Mouse (Mus musculus) spleen, postnatal 4 days (tissue): ENCODE measurements around the gene Acss1.

Experiments
- DNase-seq, 2 experiments: peaks; one replicate each; pipeline ENCODE4 v3.0.0; 2022; ENCODE audit warnings: low spot score in 2 of 2

The Acss1 gene

DNA sequence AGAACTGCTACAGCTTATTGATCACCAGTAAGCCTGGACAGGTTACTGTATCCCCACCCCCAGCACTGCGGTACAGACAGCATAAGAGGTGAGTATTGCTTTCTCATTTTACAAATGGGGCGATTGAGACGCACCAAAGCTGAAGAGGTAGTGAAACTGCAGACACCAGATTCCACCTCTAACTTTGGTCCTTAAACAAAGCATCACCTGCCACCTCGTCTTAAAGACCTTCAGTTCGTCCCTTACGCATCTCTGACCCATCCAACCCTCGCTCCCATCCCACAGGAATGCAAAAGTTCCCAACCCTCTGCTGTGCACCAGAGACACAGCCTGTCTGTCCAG is 1.6 kb downstream of the Acss1 start:
- no peak for DNase-seq

DNA sequence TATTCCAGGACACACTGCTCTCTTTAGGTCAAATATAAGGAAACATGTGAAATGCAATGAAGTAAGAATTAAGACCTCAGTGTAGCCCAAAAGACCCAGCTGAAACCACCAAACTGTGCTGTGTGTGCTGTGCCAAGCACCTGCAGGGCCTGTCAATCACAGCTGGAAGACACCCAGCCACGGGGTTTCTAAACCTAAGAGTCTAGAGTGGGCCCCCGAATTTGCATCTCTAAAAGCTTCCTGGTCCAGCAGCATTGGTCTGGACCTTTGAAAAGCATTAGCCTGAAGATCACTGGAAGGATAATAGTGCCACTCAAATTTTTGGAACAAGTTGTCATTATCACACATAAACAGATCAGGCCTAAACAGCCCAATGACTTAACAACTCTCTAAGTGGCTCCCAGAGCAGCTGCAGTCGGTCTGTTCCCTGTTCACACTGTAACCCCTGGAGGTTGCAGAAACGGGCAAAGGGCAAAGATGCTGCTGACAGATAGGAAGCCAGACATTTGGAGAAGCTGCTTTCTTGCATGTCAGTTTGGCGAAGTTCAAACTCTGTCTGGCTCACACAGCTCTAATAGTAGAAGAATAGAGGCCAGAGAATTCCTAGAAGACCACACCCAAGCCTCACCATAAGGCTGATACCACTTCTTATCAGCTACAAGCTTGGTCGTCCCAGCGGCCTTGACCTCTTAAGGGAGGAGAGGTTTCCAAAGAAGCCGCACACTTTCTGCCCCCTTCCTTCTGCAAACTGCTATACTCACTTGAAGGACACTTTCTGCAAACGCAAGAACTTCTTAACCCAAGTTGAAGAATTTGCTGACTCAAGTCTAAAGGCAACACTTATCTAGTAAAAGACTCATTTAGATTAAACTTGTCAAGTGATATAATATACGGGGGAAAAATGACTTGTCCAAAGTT is 2.5 kb downstream of the Acss1 start:
- DNase-seq: peak; percentile 46 to 71

GRCm38 (mm10) chr2:150665006-150665405 is 3.3 kb downstream of the Acss1 start:
- DNase-seq: no peak

- no peak for DNase-seq
These were observed 4.0 kb downstream of the Acss1 start for GRCm38 (mm10) chr2:150664152-150664920.

GRCm38 (mm10) chr2:150663255-150663654 is 5.0 kb downstream of the Acss1 start:
- no peak for DNase-seq

DNA sequence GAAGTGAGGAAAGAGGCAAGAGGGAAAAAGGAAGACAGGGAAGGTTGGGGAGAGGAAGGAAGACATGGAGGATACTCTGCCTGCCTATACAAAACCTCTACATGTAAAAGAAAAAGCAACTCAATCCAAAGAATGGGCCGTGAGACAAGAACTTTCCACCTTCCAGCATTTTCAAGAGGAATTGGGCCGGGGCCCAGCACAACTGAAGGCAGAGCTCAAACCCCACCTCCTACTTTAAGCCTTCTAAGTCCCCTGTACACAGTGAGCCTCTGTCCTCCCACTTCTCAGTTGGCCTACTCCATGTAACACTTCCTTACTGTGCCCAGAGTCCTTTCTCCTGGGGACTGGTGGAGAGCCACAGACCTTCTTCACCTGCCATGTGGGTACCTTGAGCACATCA is 6.3 kb downstream of the Acss1 start:
- DNase-seq: no peak

- no peak for DNase-seq
These were observed 7.4 kb downstream of the Acss1 start for GRCm38 (mm10) chr2:150660668-150661451.

DNA sequence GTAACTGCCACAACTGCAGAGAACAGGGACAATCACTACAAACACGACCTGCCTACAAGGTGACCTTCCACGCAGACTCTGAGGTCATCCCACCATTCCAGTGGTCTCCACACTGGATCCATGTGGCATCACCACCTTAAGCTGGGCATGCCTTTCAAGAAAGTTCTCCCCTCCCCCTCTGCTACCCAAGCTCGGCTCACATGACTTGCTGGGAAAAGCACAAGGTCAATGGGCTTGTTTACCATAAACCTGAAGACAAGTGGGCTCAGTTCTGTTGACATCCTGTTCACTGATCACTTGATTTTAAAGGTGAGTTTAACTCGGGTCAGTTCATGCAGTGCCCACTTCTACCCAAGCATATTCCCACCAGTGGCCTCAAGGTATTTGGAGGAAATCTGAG is 8.3 kb downstream of the Acss1 start:
- DNase-seq: no peak

DNA sequence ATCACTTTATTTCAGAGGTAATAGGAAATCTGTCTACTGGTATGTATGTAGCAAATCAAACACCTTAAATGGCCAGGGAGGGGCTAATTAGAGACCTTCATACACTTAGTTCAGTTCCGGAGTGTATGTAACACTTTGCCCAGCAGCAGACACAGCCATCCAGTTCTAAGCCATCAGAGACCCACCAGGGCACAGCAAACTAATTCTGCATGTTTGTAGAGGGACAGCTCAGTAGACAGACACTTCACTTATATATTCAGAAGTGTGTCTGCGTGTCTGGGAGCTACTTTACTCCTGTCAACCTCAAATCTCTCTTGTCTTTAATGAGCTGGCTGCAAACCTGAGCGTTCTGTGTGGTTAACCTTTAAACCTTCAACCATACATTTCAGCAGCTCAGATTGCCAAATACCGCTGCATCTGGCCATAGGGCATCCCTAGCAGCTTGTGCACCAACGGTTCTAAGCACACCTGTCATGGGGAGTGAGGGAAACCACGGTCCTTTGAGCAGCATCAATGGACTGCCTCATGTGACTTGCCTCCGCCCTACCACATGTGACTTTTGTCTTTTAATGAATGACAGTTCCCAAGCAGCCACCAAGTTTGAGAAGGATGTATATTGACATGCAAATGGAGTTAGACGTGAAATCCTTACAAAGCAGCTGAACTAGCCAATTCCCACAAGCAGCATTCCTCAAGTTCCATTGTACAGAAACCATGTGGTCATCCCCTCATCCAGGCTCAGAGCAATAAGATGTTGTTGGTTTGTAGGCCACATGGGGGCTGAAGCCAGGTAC is 11.1 kb downstream of the Acss1 start:
- no peak for DNase-seq

- no peak for DNase-seq
These were observed 12.2 kb downstream of the Acss1 start for GRCm38 (mm10) chr2:150656112-150656511.

DNA sequence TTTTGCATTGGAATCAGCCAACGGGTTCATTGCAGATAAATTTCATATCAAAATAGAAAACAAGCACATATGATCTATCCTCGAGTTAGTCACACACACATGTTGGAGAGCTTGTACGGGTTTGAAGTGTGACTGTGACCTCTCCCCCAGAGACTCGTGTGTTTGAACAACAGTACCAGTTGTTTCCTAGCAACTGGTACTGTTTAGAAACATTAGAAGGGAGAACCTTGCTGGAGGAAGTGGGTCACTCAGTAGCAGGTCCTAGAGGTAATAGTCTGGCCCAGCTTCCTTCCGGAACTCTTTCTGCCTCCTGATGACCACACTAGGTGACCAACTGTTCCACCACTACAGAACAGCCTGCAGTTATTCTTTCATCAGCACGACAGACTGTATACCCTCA is 13.0 kb downstream of the Acss1 start:
- no peak for DNase-seq

DNA sequence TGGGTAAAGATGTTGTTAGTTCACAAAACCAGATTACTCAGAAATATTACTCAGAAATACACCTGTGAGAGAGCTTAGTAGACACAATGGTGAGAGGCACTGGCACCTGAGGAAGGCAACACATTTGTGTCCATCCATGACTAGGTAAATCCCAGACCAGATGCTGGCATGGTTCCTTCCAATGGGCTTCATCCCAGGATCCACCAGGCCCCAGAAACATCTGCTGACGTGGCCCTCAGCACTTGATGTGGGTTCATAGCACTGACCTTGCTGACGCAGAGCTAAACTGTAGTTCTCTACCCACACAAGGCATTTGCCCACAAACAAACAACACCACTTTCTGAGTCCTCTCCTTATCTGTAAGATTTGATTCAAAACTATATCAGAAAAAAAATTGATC is 13.5 kb downstream of the Acss1 start:
- no peak for DNase-seq

- no peak for DNase-seq
These were observed 16.9 kb downstream of the Acss1 start for GRCm38 (mm10) chr2:150651366-150651765.

DNA sequence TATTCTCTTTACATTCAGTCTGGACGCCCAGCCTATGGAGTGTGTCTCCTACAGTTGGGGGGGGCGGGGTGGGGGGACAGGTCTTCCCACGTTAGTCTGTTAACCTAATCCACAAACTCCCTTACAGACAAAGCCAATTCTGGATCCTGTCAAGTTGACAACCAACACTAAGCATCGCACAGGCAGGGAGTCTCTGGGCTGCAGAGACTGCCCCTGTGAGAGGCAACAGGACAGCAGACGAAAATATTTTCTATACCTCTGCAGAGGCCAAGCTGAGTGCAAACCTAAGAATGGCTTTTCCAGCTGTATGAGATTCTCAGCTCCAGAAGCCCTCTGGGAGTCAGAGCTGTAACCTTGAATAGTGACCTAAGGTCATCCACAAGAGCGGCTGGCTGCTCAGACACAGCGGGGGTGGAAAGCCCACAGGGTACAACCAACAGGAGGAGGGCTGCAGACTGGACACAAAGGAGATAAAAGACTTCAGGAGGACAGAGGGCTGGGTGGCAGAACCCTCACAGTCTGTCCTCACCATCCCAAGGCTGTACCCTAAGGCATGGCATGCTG is 17.7 kb downstream of the Acss1 start:
- no peak for DNase-seq

- no peak for DNase-seq
These were observed 19.9 kb downstream of the Acss1 start for GRCm38 (mm10) chr2:150648300-150648895.

GRCm38 (mm10) chr2:150647681-150648299 is 20.5 kb downstream of the Acss1 start:
- DNase-seq: no peak

DNA sequence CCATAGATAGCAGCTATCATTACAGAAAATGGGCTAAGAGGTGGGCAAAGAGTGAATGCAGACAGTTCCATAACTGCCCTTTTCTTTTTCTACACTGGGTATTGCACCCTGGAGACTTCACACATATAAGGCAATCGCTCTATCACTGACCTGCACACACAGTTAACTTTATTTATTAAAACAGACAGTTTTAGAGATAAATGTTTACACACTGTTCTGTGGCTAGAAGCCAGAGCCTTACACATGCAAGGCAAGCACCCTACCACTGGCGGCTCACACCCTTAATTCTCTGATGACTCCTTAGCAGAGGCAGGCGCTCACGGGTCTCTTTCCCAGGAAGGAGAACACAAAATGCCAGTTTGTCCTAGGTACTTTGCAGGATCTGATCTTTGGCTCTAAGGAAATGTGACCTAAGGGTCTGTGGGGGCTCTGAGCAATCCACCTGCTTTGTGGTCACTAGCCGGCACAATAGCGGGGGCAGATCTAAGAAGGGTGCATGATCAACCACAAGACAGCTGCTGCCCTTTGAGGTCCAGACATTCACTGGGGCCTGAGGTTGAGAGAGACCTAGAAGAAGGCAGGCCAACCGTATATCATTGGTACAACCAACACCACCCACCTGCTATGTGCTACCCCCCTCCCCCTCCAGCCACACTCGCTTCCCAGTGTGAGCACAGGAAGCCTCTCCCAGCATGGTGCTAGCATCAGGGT is 21.7 kb downstream of the Acss1 start:
- peak in 1 of 2 experiments; percentile 35 for DNase-seq

DNA sequence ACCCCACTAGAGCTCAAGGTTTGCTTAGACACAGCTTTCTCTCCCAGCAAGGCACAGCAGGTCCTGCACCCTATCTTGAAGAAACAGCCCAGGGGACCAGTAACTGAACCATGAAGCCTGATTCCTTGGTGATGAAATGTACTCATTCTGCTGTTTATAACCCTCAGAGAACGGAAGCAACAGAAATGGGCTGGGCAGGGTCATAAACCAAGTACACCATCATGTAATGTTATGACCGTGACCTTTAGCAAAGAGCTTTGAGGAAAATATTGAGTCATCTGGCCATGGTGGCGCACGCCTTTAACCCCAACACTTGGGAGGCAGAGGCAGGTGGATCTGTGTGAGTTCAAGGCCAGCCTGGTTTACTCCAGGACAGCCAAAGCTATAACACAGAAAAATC is 23.1 kb downstream of the Acss1 start:
- no peak for DNase-seq

GRCm38 (mm10) chr2:150643726-150644415 is 24.4 kb downstream of the Acss1 start:
- DNase-seq: no peak
